Mouse (Mus musculus) CD4-positive, CD25-positive, alpha-beta regulatory T cell, adult 2 months (primary cell): ENCODE measurements at regions not wholly inside any gene's neighbourhood (a gene's known extent, or its start where the extent isn't known, plus 50 kb on each side); places are given as distances from the start of the nearest gene placed in this dataset.

Experiments used
- DNase-seq: peaks from one replicate; pipeline ENCODE4 v3.0.0-alpha.2; 2012; ENCODE audit warnings: low read depth, low spot score

DNA sequence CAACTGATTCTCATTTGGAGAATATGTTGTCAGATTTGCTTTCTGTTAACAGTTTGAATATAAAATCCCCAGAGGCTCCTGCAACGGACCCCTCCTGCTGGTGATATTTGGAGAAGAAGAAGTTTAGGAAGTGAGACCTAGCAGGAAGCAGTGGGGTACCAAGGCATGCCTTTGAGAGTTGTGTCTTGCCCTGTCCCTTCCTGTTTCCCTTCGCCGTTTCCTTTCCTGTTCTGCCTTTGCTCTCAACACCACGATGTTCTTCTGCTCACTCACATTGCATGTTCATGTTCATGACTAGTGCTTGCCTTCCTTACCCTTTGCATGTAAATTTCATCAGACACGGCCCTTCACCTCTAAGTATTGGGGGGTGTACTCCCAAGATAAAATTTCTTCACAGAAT lies 254.0 kb downstream of the Tle4 start:
- DNase-seq = peak; percentile 18

DNA sequence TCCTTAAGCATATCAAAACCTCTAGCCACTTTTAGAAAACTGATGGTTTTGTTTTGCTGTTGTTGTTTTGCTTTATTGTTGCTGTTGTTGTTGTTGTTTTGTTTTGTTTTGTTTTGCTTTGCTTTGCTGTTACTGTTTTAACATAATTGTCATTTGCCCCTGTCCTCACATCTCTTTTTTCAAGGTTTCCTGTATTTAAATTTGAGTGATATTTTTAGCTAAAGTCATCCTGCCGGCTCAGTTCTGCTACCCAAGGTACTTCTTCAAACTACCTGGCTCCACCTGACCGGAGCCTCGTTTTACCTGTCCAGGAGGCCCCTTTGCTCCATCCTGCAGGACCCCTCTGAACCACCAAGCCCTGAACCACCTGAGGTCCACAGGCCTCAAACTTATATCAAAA lies 253.4 kb downstream of the Tle4 start:
- no peak for DNase-seq

DNA sequence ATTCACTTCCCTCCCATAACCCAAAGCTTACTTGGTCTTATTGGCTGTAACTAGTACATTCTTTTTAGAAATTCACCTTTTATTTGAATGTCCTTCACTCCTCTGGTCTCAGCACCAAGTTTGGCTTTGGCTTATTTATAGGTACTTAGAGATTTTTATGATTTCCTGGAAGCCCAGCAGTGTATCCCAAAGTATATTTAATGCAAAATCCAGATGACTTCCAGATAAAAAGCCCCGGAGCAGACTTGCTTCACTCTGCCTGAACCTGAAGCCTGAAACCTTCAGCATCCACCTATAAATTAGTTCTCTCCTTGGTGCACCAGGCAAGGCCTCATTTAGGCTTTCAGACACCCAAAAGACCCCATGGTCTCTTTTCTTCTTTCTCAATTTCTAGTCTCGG lies 250.8 kb downstream of the Tle4 start:
- DNase-seq = no peak

GRCm38 (mm10) chr19:14347429-14347828 lies 250.4 kb downstream of the Tle4 start:
- no peak for DNase-seq

DNA sequence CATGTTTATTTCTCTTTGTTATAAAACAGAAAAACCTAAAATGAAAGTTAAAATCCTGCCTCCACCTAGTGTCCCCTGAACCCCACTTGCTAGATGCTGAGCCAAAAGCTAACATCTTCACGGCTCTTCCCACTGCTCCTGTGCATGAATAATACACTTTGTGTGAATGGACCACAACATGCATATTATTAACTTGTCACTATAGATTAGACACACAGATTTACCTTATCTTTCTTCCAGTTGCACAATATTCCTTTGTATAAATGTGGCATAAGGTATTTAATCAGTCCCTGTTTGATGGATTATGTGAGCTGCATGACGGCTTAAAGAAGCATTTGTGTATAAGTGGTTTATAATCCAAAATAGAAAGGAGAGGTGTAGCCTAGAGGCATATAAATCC lies 248.1 kb downstream of the Tle4 start:
- DNase-seq = no peak

GRCm38 (mm10) chr19:14351728-14352340 lies 246.0 kb downstream of the Tle4 start:
- peak; percentile 74 for DNase-seq

GRCm38 (mm10) chr19:14352551-14352950 lies 245.3 kb downstream of the Tle4 start:
- peak; percentile 36 for DNase-seq

DNA sequence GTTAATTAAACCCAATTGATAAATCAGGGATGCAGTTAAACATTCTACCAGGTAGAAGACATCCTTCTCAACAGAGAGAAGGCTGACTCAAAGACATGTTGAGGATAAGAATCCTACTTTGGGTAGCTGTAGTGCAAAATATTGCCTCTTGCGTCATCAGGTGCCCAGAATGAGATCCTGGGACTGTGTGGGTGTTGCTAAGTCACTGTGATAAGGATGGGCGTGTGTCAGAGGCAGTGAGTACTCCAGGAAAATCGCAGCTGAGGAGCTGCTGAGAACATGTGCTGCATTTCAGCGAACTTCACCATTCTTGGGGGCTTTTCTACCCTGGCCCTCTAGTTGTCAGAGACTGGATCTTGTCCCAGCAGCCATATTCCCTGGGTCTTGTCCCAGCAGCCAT lies 244.7 kb downstream of the Tle4 start:
- DNase-seq = peak; percentile 13

GRCm38 (mm10) chr19:14355128-14355527 lies 242.7 kb downstream of the Tle4 start:
- no peak for DNase-seq

DNA sequence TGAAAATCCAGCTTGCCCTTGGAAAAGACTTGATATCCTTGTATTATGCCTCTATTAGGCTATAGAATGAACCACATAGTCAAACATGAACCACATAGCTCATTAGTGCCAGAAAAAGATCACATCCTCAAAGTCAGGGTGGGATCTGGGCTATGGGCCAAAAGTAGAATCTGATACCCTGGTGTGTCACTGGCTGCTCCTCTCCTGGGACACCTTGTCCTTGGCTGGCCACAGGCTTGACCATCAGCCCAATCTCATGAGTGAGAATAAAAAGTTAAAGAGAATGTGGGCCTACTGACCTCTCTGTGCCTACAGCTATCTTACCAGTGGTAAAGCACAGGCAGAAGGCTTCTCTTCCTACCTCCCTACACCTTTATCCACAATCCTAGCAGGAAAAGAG lies 241.9 kb downstream of the Tle4 start:
- no peak for DNase-seq

DNA sequence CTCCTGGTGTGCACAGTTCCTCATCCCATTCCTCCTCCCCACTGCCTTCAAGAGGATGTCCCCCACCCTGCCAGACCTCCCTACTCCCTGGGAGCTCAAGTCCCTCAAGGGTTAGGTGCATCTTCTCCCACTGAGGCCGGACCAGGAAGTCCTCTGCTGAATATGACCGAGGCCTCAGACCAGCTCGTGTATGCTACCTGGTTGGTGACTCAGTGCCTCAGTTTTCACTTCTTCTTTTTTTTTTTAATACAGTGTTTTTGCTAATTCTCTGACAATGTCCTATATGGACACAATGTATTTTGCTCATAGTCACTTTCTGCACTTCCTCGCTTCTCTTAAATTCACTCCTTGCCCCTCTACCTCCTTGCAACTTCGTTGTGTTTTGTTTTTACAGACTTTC lies 237.2 kb downstream of the Tle4 start:
- DNase-seq = no peak

- DNase-seq = no peak
Observed at GRCm38 (mm10) chr19:14369098-14369604, 228.7 kb downstream of the Tle4 start.

DNA sequence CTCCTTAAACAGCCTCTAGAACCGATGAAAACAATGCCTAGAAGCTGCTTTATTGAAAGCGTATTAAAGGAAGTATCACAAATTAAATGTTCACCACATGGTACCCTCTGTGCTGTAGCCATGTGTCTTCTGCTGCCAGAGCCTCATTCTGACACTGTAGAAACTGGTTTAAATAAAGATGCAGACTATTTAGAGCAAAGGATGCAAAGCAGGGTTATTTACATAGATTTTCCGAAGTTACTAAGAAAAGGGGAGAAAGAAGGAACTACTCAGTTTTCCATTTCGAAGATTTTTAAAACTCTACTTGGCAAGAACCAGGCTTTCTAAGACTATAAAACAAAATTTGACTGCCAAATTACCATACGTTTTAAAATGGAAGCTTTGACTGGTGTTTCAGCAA lies 226.5 kb downstream of the Tle4 start:
- DNase-seq = no peak

GRCm38 (mm10) chr19:14373996-14374395 lies 223.9 kb downstream of the Tle4 start:
- DNase-seq = no peak

DNA sequence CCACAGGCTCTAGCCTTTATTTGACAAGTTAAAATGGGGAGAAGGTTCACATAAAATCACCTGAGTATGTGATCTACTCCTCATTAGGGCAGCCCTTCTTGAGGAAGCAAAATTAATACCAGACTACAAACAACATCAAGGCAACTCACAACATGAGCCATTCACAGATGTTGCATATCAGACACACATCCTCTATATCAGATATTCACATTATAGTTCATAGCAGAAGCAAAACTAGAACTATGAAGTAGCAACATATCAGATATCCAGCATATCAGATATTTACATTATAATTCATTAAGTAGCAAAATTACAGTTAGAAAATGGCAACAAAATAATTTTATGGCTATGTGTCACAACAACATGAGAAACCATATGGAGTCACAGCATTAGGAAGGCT lies 217.0 kb downstream of the Tle4 start:
- no peak for DNase-seq

GRCm38 (mm10) chr19:14387796-14388195 lies 210.1 kb downstream of the Tle4 start:
- DNase-seq = peak; percentile 59

GRCm38 (mm10) chr19:14388539-14388938 lies 209.3 kb downstream of the Tle4 start:
- DNase-seq = peak; percentile 77

DNA sequence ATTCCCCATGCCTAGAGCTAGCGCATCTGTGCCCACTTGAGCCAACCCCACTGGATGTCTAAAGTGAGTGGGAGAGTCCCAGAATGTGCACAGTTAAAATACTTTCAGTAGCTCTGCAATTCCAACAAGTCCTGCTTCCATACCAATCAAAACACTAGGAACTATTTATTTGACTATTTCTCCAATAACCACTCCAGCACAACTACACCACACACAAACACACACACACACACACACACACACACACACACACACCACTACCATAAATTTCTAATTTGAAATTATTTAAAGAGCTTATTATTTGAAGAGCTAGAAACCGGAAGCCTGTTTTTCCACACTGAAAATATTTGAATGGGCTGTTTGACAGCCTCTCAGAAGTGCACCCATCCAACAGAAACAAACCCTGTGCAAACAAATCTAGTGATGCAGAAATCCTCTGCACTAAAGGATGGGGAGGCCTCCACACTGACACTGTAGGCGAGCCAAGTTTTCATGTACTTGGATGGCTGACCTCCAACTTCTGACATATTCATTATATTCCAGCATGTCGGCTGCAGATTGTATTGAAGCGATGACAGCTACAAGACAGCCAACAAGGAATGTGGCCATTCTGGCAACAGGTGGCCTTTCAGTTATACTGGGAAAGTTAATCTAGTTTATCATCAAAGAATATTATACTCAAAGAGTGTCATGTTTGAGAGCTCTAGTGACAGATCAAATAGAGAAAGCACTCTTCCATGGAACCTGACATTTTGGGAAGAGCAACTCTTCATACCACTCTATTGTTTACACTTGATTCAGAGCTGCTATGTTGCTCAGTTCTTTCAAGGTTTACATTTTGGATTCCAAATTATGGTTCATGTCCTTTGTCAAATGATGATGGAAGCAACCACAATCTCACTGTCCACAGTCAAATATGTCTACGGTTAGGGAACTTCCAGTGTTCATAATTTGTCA lies 207.7 kb downstream of the Tle4 start:
- no peak for DNase-seq

DNA sequence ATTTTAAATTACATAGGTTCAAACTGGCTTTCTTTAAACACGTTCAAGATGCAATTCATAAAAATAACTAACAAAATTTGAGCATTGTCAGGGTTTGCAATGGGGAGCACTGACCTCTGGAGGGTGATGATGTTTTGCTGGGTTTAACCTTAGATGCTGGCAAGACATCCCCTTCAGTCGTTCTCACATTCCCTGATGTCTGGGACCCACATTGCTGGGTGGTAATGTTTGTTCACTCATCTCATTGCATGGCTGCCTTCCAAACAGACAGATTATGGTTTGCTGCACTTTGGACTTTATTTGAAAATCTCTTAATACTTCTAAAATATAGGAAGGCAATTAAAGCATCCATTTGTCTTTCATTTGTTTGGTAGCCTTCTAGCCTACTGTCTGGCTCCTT lies 206.9 kb downstream of the Tle4 start:
- no peak for DNase-seq
